Mouse (Mus musculus): ENCODE measurements at regions not wholly inside any gene's neighbourhood (a gene's known extent, or its start where the extent isn't known, plus 50 kb on each side); places are given as distances from the start of the nearest gene placed in this dataset.
"Not testable (repeated sequence)": the region's sequence is repeated elsewhere in the genome, so short reads cannot be mapped to it uniquely, and the experiment has no call there.

DNA sequence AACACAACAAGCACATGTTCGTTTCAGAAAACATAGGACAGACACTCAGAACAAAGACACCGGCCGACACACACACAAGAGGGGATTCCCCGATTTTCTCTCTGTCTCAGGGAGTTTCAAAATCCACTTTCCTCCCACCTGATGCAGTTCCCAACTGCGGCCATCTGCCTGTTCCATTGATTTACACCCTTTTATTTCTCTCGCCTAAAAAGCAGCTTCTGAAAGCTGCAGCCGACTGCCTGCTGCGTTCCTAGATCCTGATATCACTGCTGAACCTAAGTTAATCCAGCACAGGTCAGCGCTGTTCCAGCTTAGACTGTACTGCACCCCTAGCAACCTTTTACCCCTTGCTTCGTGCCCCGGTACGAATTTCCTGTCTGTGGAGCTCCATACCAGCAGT lies 237.0 kb downstream of the Impad1 start:
- intact Hi-C loops (cut with DNase I): no loop called here

DNA sequence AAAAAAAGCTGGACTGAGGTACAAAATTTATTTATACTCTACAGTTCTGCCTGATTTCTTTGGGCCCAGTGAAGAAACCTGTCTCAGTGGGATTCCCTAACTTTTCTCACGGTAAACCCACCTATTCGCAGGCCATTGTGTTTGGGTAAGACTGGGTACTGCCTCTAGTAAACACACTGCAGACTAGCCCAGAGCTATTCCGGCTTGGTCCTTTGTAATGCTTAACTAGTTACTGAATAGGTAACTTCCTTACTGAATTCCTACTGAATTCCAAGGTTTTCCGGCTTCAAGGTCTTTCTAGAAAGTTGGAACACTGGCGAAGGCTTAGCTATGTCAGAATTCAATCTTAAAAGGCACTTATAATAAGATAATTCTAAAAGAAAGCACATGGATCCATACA lies 242.9 kb downstream of the Impad1 start:
- intact Hi-C loops (cut with DNase I): no loop called here
- DNase-seq: no peak

More for the DNA sequence above, 237.0 kb downstream of the Impad1 start:
- no peak for DNase-seq

DNA sequence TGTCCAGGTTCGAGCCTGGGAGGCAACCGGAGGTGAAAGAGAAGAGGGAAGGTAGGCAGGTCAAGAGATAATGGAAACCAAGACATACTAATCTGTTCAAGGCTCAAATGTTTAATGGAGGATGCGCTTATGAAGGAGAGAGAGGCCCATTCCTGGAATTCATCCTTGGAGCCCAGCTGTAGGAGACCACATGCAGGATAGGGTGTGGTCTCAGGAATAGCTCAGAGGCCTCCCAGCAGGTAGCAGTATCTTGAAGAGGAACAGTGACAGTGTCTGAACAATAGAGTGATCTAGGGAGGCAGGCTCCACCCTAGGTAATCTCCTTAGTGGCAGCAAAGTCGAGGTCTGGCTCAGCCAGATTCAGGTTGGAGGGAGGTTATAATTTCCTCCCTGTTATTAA lies 243.3 kb downstream of the Impad1 start:
- no peak for DNase-seq
- intact Hi-C loops (cut with DNase I): no loop called here

GRCm38 (mm10) chr4:4537172-4537753 lies 255.9 kb downstream of the Impad1 start:
- DNase-seq: no peak
- intact Hi-C loops (cut with DNase I): no loop called here

- intact Hi-C loops (cut with DNase I): no loop called here
- DNase-seq: peak in 1 of 2 experiments; percentile 10
Measured at GRCm38 (mm10) chr4:4532196-4532595, 261.0 kb downstream of the Impad1 start.

- intact Hi-C loops (cut with DNase I): no loop called here
- no peak for DNase-seq
Measured at GRCm38 (mm10) chr4:4528311-4528710, 264.8 kb downstream of the Impad1 start.

DNA sequence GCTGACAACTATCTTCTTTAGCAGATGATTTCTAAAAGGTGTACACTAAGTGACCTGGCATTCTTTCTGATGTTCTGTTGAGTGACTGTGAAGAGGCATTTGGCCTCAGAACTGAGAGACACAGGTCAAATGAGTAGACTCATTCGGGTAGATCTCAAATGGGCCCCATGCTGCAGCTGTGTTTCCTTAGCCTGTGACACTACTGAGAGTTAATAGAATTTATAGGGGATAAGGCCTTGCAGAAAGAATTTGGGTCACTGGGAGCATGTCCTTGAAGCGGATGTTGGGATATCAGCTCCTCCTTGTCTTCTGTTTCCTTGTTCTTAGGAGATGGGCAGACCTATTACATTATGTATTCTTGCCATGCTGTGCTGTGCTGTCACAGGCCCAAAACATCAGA lies 271.4 kb downstream of the Impad1 start:
- DNase-seq: no peak
- intact Hi-C loops (cut with DNase I): no loop called here

- intact Hi-C loops (cut with DNase I): no loop called here
- no peak for DNase-seq
Measured at GRCm38 (mm10) chr4:4518741-4519140, 274.4 kb downstream of the Impad1 start.

DNA sequence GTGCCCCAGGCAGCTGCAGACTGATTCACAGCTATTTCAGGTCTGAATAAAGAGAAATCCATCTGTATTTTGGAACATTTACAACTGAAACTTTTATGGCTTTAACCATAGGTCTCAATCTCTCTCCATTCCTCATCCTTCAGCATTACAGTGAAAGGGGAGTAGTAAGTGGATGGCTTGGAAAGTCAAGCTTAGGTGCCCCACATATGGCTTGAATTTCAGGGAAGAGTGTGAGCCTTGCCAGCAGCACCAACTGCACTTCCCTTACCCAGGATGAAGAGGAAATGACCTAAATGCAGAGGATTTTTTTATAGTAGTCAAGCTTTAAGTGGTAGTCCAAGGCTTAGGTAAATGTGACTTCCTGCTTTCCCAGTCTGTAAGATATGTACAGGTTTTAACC lies 279.8 kb downstream of the Impad1 start:
- intact Hi-C loops (cut with DNase I): no loop called here
- DNase-seq: no peak

DNA sequence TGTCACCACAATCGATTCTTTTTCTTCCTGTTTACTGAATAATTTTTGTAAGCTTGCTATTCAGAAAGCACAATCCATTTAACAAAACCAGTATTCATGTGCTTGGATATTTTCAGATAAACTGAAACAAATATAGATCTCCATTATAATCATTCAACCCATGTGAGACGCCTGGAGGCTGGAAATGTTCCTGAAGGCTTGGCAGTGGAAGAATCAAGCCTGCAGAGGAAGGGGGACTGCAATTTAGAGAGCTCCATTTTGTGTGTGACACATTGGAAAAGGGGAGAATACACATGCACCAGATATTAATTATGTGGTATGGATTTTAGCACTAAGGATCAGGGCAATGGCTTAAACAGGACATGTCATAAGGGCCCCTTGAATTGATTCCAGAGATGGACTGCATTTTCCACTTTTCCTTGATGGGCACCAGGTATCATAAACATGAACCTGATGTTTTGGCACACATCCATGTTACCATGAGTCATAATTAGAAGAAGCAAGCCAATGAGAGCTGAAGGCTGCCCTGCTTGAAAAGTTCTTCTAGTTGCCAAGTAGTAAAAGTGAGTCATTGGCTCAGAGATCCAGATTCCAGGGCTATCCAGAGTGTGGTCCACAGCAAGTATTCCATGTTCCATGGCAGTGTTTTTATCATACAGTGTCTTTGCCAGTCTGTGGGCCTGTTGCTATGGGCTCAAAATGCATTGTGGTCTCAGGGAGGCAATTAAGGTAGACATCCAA lies 282.8 kb downstream of the Impad1 start:
- intact Hi-C loops (cut with DNase I): no loop called here
- DNase-seq: no peak

- intact Hi-C loops (cut with DNase I): no loop called here
- DNase-seq: peak in 1 of 2 experiments; percentile 10
Measured at GRCm38 (mm10) chr4:4509296-4509695, 283.9 kb downstream of the Impad1 start.

- intact Hi-C loops (cut with DNase I): no loop called here
- DNase-seq: no peak
Measured at GRCm38 (mm10) chr4:4497199-4497598, 296.0 kb downstream of the Impad1 start.

- intact Hi-C loops (cut with DNase I): no loop called here
- DNase-seq: no peak
Measured at GRCm38 (mm10) chr4:4496181-4496580, 297.0 kb downstream of the Impad1 start.

DNA sequence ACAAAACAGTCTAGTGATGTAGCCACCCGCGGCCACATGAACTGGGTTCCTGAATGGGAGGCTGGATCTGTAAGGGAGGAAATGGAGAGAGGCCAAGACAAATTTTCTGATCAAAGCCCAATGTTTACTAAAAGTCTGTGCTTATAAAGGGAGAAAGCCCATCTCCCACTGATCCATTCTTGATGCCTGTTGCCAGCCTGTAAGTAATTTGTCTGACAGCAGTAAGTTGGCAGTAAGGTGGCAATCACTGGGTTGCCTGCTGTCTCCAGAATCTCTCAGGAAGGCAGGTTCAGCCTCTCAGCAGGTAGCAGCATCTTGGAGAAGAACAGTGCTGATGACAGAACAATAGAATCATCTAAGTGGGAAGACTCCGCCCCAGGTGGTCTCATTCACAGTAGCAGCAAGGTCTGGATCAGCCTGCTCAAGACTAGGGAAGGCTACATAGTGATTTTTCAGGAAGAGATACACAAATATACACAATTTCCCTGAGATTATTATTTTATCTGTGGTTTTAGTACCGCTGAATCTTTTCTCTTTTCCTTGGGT lies 327.9 kb downstream of the Impad1 start:
- intact Hi-C loops (cut with DNase I): no loop called here
- DNase-seq: no peak

DNA sequence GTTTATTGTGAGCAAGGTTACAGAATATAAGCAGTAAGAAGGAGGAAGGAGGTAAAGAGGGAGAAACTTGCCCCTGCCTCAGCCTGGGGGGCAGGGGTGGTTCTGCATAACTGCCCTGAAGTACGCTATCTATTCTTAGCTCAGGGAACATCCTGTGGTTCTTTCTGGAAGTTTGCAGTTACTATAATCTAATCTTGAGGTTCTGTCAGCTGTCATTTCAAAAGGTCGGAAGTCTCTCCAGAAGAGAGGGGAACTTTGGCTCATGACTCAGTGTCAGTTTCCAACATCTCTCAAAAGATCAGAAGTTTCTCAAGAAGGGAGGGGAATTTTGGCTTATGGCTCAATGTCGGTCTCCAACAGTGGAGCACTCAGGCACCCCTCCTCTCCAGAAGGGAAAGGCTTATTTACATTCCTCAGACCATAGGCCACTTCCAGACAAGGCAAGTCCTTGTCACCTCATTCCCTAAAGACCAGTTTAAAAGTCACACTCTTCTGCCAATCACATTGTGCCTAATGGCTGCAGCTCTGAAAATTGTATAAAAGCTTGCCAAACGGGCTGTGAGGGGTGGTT lies 328.9 kb downstream of the Impad1 start:
- DNase-seq: no peak
- intact Hi-C loops (cut with DNase I): no loop called here

GRCm38 (mm10) chr4:4459258-4459657 lies 333.9 kb downstream of the Impad1 start:
- intact Hi-C loops (cut with DNase I): no loop called here
- no peak for DNase-seq

DNA sequence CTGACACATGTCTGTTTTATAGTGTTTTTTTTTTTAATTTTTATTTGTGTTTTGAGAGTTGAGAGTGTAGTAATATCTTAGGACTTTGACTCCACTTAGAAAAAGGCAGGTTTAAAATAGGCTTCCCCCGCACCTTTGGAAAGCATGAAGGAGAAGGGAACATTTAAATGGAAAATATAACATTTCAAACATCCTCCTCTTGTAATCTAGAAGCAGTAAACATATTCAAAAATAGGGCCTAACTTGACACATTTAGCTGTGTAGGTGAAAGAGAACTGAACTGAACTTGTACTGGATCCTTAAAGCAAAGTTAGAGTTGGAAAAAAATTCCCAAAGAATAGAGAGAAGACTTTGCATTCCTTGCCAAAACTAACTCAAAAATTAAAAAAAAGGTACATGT lies 343.1 kb downstream of the Impad1 start:
- intact Hi-C loops (cut with DNase I): no loop called here
- no peak for DNase-seq

GRCm38 (mm10) chr4:4442650-4443049 lies 350.5 kb downstream of the Impad1 start:
- DNase-seq: no peak
- intact Hi-C loops (cut with DNase I): no loop called here

GRCm38 (mm10) chr4:4437559-4437958 lies 355.6 kb downstream of the Impad1 start:
- no peak for DNase-seq
- intact Hi-C loops (cut with DNase I): no loop called here

DNA sequence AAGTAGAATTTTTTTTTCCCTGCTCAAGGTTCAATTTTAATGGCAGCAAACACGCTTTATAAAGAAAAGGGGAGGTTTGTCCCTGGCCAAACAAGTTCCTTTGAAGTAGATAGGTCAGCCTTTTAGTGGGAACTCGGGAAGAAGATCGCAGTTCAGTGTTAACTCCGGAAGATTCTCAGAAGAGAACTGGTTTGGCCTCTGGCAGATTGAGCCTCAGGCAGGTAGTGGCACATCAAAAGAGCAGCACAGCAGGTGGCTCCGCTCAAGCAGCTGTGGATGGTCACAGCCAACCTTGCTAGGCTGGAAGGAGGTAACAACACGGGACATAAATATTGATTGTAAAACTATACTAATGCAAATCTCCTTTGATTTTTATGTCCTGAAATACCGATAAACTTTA lies 347.2 kb upstream of the Sdr16c6 start:
- DNase-seq; intact Hi-C loops (cut with DNase I): not testable (repeated sequence)

- DNase-seq: no peak
Measured at GRCm38 (mm10) chr4:4403812-4404211, 326.5 kb upstream of the Sdr16c6 start.

DNA sequence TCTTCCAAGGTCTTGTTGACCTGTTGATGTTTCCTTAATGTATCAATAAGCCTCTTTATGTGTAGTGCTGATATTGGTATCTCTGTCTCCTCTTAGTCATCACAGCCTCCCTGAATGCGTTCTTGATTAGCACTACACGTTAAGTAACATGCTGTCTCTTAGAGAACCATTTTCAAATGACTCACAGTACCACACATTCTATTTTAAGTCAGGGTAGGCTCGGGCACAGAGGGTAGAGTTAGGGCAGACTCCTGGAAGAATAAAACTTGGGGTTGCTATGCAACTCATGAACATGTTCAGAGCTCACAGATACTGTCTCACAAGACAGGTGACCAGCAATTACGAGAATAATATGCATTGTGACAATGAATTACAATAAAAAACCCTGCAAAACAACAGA lies 320.1 kb upstream of the Sdr16c6 start:
- intact Hi-C loops (cut with DNase I): no loop called here
- no peak for DNase-seq

More at GRCm38 (mm10) chr4:4403812-4404211, 326.5 kb upstream of the Sdr16c6 start:
- intact Hi-C loops (cut with DNase I): no loop called here

Data from heart, postnatal 36 days (tissue).